Mouse (Mus musculus): ENCODE results near the gene Pibf1.

The Pibf1 gene

DNA sequence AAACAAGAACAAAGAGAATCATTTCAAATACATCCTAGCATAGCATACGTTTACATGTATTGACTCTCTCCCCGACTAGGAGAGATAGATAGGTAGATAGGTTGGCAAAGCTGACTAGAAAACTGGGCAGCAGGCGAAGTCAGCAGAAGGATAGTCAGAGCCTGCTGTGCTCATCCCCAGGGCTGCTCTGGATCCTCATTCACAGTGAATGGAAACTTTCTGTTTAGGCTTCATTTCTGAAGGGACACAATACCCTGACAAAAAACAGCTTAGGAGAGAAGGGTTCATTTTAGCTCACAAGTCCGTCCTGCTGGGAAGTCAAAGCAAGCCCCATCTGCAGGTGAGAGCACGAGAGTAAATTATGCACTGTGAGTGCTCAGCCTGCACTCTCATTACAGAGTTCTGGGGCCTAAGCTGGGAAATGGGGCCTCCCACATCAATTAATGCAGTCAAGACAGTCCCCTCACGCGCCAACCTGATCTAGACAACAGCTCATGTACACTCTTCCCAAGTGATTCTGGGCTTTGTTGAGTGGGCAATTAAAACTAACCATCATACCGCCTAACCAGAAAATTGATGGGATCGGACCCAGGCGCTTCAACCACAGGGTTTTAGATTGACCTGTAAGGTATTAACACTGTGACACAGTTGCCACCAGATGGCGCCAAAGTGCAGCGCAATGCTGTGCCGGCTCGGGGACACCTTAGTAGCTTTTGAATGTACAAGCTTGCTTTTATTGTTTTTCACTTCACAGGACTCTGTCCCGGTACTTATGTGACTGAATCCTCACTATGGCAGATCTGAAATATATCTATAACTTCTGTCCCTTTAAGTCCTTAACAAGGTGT, 42.8 kb downstream of the Pibf1 start:
- DNase-seq (ENCODE audit: low read depth, low spot score): peak; percentile 68

DNA sequence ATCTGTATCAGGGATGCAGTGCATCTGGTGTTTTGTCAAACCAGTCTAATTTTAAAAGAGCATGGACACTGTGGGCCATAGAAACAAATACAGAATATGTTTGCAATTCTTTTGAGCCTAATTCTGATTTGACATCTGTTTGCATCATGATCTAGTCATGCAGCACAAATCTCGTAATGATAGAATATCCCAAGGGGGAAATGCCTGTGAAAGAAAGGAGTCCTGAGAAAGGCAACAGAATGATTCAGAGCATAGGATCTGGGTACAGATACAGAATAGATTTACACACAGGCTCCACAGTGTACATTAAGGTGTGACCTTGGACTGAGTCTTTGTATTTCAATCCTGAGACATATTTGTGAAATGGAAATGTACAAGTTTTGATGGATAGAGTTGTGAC, 47.6 kb downstream of the Pibf1 start:
- DNase-seq (ENCODE audit: low read depth, low spot score): no peak

DNA sequence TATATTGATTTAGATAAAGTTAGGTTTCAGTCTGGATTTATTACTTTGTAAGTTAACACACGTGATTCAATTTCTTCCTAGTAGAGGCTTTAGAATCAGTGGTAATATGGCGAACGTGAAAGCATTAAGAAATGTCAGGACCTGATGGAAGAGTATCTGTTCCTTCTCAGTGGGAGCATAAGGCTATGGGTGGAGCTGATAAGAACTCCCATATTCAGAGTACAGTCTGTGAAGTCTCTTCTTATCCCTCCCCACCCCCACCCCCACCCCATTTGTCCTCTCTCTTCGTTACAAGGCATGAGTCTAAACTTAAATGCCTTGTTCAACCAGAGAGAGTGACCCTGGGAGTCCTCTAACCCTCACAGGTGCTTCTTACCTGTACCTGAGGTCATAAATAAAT, 53.5 kb downstream of the Pibf1 start:
- no peak for DNase-seq (ENCODE audit: low read depth, low spot score)

- no peak for DNase-seq (ENCODE audit: low read depth, low spot score)
Observed at GRCm38 (mm10) chr14:99159940-99160339, 60.7 kb downstream of the Pibf1 start.

DNA sequence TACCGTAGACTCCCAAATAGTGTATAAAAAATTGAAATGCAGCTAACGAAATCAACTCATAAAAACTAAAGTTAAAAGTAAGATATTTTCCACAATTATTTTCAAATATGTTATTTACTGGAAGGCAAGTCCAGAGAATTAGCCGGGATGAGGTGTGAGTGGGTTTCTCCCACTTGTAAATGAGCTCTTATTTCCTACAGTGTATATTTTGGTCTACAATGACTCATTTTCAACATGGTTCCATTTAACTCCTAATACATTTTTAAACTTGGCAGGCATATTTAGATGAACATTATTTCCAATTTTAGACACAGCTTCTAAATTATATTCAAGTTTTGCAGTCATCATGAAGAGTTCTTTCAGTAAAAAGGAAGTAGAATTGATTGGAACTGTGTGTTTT, 63.8 kb downstream of the Pibf1 start:
- no peak for DNase-seq (ENCODE audit: low read depth, low spot score)

GRCm38 (mm10) chr14:99174138-99174745, 75.0 kb downstream of the Pibf1 start:
- no peak for DNase-seq (ENCODE audit: low read depth, low spot score)

- DNase-seq (ENCODE audit: low read depth, low spot score): no peak
Observed at GRCm38 (mm10) chr14:99176559-99176958, 77.3 kb downstream of the Pibf1 start.

- no peak for DNase-seq (ENCODE audit: low read depth, low spot score)
Observed at GRCm38 (mm10) chr14:99190153-99190790, 91.0 kb downstream of the Pibf1 start.

GRCm38 (mm10) chr14:99205865-99206264, 106.6 kb downstream of the Pibf1 start:
- DNase-seq (ENCODE audit: low read depth, low spot score): no peak

GRCm38 (mm10) chr14:99206591-99206990, 107.4 kb downstream of the Pibf1 start:
- no peak for DNase-seq (ENCODE audit: low read depth, low spot score)

DNA sequence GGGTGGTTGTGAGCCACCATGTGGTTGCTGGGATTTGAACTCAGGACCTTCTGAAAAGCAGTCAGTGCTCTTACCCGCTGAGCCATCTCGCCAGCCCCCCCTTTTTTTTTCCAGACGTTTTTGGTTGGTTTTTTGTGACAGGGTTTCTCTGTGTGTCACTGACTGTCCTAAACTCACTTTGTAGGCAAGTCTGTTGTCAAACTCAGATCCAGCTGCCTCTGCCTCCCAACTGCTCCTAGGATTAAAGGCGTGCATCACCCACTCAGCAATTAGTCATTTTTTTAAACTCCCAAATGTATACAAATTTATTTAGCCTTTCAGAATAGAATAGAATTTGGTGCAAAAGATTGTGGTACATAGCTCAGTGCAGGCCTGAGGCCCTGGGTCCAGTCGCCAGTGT, 111.2 kb downstream of the Pibf1 start:
- no peak for DNase-seq (ENCODE audit: low read depth, low spot score)

DNA sequence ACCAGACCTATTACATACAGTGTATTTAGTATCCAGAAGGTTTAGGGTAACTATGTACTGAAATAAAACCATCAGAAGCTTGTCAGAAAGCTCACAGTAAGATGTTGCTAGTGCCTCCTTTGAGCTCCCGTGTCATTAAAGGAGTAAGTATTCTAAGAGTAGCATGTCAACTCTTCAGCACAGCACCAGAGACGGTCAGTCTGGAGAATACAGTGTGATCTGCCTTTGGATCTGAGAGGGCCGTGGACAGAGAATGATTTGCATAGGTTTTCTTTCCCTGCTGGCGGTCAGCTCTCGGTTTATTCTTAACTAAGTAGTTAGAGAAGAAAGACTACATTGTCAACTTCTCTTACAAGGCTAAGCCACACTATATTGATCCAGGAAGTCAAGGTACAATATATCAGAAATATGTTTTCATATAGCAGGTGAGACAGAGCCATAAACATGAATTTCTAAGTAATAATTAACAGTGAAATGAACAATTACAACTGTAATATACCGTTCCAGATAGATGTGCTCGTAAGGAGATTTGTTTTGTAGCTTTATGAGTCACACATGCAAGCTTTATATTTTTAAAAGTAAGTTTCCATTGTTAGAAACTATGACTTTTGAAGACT, 119.3 kb downstream of the Pibf1 start:
- DNase-seq (ENCODE audit: low read depth, low spot score): no peak

- no peak for DNase-seq (ENCODE audit: low read depth, low spot score)
Observed at GRCm38 (mm10) chr14:99219757-99220171, 120.5 kb downstream of the Pibf1 start.

- no peak for DNase-seq (ENCODE audit: low read depth, low spot score)
Observed at GRCm38 (mm10) chr14:99225929-99226328, 126.7 kb downstream of the Pibf1 start.

- no peak for DNase-seq (ENCODE audit: low read depth, low spot score)
Observed at GRCm38 (mm10) chr14:99229071-99229780, 130.0 kb downstream of the Pibf1 start.

DNA sequence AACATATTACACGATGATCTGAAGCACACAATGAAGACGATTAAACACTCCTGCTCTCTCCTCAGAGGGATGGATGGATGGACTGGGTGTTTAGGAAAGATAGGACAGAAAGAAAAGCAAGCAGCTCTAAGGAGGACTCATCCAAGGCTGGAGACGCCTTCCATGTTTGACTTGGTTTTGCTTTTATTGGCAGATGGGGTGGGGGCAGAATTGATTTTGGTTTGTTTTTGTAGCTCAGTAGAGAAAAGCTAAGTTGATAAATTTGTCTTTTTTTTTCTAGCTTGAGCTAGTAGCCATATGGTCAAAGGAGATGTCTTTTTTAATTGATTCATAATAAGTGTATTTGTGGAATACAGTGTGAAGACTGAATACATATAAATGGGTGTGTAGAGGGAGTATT, 133.8 kb downstream of the Pibf1 start:
- no peak for DNase-seq (ENCODE audit: low read depth, low spot score)

DNA sequence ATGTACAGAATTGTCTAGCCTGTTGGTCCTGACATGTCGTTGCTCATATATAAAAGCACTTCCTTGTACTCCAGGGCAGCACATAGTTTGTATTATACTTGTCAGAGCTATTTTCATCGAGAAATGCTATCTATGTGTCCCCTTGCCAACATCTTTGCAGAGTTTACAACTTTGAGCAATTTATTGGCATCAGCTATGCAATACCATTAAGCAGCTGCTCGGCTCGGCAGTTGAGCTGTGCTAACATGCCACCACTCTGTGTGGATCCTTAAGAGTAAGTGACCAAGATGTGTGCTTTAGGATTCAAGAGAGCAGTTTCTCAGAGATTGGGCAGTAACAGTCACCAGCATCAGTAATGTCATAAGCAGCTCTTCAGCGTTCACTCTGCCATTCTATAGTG, 137.9 kb downstream of the Pibf1 start:
- no peak for DNase-seq (ENCODE audit: low read depth, low spot score)

DNA sequence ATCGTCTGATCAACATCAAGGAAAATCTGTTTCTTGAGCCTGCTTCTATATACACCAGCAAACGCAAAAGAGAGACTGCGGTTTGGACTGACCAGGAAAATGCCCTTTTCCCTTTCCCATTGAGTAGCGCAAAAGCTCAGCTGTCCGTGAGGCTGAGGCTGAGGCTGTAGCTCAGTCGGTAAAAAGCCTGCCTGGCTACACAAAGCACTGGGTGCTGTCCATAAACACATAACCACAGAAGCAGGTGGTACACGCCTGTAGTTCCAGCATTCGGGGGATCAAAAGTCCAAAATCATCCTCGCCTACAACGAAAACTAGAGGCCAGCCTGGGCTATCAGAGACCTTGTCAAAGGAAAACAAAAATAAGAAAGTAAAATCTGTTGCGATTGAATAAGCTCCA, 141.3 kb downstream of the Pibf1 start:
- no peak for DNase-seq (ENCODE audit: low read depth, low spot score)

DNA sequence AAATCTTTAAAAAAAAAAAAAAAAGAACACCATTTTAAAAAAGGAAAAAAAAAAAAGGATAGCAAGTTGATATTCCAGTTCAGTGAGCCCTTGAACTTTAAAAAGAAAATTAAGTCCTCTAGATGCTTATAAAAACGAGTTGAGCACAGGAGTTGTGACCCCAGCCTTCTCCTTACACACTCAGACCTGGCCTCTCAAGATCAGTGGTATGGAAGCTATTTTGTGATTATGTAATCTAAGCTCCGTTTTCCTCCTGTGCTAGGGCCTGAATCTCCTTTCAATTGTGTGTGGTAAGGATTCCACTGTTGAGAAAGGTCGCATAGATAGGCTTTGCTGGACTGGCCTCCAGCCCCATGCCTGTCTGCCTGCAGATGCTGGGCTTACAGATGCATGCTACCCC, 145.3 kb downstream of the Pibf1 start:
- DNase-seq (ENCODE audit: low read depth, low spot score): no peak

DNA sequence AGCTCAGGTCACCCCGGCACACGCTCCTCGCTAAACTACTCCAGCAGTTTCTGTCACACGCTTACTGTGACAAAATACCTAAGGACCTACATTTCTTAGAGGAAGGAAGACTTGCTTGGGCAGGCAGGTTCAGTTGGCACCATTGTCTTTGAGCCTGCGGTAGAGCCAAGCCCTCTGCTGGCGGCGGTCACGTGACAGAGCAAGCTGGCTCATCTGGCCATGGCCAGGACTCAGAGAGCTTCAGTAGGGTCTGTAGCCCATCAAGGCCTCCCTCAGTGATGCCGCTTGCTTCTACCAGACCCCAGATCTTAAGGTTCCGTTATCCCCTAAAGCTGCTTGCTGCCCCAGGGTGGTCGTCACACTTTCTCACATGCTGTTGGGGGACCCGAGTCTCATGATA, 162.8 kb downstream of the Pibf1 start:
- DNase-seq (ENCODE audit: low read depth, low spot score): no peak

- DNase-seq (ENCODE audit: low read depth, low spot score): no peak
Observed at GRCm38 (mm10) chr14:99263816-99264215, 164.6 kb downstream of the Pibf1 start.

- DNase-seq (ENCODE audit: low read depth, low spot score): no peak
Observed at GRCm38 (mm10) chr14:99265791-99266190, 166.6 kb downstream of the Pibf1 start.
